Mouse (Mus musculus) cerebellum, adult 2 months (tissue): Measurements from ENCODE around the gene Aven.

Source experiments
- CTCF ChIP-seq: fragments of 200-500 bp; IDR thresholded peaks from 2 replicates; pipeline ENCODE4 v1.5.1; 2011; ENCODE audit warnings: low read depth, mild to moderate bottlenecking, control low read depth, low read length, moderate library complexity, borderline replicate concordance; ENCODE audit not compliant: insufficient read depth
- POLR2A ChIP-seq: fragments of 200-500 bp; IDR thresholded peaks from 2 replicates; pipeline ENCODE4 v1.6.1; 2011; ENCODE audit warnings: low read length, control low read depth, borderline replicate concordance; ENCODE audit not compliant: insufficient read depth

DNA sequence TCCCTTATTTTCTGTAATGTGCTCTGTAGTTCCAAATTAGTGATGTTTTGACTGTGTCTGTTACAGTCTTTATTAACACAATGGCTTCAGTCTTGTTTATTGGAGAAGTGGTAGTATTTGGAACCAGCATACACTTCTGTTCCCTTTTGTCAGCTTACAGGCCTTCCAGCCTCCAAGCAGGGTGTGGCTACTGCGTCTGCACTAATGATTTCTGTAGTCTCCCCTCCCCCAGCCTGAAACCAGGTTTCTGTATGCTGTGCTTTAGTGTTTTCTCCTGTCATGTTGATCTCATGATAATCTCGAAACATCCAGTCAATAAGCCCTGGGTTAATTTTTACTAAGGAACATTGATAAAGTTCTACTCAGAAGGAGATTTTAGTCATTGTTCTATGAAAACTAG, 100.6 kb downstream of the Aven start:
- TF ChIP-seq CTCF (no peak), POLR2A (no peak)
